Mouse (Mus musculus) megakaryocyte, adult 5-6 weeks (primary cell): ENCODE measurements around the gene Pafah1b1. TPM values are rescaled to one million over a fixed set of nuclear protein-coding genes. Genes with fewer than 3 reads are reported as not detected.

Experiments used
- ATAC-seq: 2 replicates; pipeline ENCODE4 v1.8.0; 2016; ENCODE audit warnings: mild to moderate bottlenecking, inconsistent platforms; ENCODE audit not compliant: poor library complexity, severe bottlenecking
- total RNA-seq, 2 experiments: library from RNA; stranded (forward) in 1 of 2; stranded (reverse) in 1 of 2; fragments of 153-499, 151-499 nt in 1 of 2; fragments of 221-1000, 200-1000 nt in 1 of 2; gene quantifications; 2 replicates each; pipeline versions ENCODE4 v1.2.3 to v1.2.4; 2015 to 2017

Pafah1b1 gene
- total RNA-seq (2015) (53.1 and 57.4 TPM in 2 replicates), total RNA-seq (2017) (58.7 and 64.4 TPM in 2 replicates)

DNA sequence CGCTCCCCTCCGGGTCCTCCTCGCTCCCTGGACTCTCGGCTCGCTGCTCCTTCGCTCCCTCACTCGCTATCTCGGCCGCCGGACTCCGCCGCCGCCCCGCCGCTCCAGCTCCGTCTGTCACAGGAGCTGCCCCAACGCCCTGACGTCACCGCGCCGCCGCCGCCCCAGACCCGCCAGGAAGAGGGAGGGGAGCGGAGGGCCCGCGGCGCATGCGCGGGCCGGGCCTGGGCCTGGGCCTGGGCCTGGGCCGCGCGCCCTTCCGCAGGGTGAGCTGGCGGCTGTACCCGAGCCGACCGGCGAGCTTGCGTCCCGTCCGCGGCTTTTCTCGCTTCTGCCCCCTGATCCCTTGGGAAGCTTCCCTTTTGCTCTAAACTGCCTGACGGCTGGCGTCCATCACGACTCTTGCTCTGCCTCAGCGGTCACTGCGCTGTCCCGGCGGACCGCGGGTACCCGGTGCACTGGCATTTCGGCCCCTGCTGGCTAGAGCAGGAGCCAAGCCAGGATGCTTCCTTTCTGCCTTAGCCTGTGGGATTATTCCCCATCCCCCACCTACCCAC, at the start of gene Pafah1b1:
Pafah1b1 (minus strand) TSS at position 436 of the 557 bp plus-strand sequence.
- peak; percentile 79 for ATAC-seq

GRCm38 (mm10) chr11:74772386-74772785, 47.9 kb upstream of the Pafah1b1 start:
- no peak for ATAC-seq

DNA sequence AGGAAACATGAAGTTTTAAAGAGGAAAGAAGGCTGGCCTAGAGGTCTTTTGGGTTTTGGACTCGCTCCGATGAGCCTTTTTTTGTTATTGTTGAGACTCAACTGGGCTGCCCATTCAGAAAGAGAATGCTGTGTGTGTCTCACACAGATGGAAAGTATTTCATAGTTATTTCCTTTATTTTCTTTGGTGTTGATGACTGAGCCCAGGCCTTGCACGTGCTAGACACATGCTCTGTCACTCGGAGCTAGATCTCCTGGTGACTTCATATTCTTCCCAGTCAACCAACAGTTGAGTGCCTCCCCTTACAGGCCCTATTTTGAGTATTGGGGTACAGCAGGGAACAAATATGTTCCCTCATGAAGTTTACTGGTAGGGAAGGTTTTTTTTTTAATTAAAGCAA, 47.2 kb upstream of the Pafah1b1 start:
- ATAC-seq, result no peak

- ATAC-seq, result peak; percentile 5
These were observed 46.8 kb upstream of the Pafah1b1 start for GRCm38 (mm10) chr11:74771234-74771633.

GRCm38 (mm10) chr11:74770595-74771207, 46.2 kb upstream of the Pafah1b1 start, which contains the start of gene Mettl16:
Gene Mettl16 (plus strand): TSS chr11:74770830.
- peak; percentile 97 for ATAC-seq

GRCm38 (mm10) chr11:74770037-74770436, 45.6 kb upstream of the Pafah1b1 start:
- no peak for ATAC-seq

DNA sequence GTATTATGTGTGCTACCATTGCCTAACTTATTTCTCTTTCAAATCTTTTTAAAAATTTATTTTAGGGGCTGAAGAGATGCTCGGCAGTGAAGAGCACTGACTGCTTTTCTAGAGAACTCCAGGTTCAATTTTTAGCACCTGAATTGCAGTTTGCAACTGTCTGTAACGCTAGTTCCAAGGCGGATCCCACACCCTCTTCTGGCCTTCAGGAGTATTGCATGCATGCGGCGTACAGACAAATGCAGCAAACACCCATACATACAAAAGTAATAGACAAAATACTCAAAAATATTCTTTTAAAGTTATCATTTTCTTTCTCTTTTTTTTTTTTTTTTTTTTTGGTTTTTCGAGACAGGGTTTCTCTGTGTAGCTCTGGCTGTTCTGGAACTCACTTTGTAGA, 43.6 kb upstream of the Pafah1b1 start:
- ATAC-seq, result 0 out of 2 replicates have a peak, but pooled peaks have one; percentile 28

DNA sequence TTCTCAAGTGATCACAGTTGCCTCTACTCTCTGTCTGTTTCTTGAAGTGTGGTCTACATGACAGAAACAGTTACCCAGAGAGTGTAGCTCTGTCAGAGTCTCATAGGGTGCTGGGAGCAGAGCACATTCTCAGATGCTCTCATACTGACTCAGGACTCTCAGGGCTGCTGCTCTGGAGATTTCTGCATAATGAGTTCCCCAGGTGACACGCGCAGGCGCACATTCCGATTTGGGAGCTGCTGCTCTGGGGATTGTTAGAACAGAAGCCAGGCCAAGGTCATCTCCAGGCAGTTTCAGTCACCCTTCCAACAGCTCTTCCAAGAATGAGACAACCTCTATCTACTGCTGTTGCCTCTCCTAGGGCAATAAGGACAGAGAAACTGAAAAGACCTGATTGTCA, 43.0 kb upstream of the Pafah1b1 start:
- no peak for ATAC-seq

DNA sequence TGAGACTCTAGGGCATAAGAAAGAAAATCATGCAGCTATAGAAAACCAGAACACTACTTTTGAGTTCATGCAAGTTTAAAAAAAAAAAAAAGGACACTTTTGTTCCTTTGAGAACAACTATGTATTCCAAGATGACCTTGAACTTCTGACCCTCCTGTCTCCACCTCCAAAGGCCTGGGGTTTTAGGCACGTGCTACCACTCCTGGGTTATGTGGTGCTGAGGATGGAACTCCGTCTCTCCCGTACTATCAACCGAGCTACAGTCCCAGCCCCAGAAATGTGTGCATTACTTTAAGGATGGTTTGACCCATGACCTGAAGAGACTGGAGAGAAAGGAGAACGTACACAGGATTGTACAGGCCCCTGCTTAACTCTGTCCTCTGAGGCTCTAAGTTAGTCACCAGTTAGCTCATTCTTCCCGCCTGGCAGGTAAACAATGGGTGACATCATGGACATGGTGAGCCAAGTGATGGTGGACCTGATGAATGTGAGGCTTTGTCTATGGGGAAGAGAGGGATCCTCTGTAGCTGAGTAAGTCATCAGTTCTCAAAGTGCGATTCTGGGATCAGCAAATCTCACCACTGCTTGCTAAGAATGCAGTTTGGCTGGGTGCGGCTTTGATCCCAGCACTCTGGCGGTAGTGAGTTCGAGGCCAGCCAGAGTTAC, 39.6 kb upstream of the Pafah1b1 start:
- ATAC-seq, result no peak

DNA sequence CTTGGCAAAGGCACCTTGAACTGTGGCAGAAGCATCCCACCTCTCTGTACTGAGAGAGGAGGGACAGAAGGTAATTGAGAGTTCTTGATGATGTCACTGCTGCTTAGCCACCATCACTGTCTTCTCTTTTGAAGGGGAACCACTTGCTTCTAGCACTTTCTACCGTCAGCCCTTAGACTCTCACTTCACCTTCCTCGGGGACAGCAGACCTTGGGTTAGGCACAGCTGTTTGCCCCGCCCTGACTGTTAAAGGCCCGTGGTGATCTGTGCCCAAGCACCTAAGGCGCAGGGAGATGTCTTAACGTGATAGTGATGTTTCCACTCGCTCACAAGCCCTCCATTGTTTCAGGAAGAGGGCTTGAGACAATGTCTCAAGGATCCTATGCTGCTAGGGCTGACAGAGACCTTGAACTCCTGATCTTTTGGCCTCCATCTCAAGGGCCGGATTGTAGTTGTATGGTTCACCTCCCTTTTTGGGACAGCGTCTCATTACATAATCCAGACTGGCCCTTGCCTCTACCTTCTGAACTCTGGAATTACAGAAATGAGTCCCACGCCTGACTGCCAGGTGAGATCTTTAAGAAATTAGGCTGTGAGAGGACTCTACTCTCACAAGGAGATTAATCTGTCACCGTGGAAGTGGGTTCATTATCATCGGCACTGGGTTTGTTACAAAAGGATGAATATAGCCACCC, 36.7 kb upstream of the Pafah1b1 start:
- no peak for ATAC-seq

DNA sequence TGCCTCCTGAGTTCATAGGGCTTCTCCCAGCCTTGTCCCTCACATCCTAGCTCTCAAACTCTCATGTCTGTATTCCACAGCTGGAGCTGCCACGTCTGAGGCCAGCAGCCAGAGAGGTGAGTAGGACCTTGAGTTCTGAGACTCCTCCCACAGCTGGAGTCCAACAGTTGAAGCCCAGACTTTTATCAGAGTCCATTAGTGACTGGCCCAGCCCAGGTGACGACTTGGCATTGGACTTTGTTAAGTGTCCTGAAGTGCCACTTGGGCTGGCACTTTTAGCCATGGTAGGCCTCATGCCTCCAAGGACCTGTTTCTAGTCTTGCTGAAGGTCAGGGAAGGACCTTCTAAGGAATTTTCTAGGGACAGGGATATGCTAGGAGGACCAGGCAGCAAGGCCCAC, 32.2 kb upstream of the Pafah1b1 start:
- ATAC-seq, result no peak

DNA sequence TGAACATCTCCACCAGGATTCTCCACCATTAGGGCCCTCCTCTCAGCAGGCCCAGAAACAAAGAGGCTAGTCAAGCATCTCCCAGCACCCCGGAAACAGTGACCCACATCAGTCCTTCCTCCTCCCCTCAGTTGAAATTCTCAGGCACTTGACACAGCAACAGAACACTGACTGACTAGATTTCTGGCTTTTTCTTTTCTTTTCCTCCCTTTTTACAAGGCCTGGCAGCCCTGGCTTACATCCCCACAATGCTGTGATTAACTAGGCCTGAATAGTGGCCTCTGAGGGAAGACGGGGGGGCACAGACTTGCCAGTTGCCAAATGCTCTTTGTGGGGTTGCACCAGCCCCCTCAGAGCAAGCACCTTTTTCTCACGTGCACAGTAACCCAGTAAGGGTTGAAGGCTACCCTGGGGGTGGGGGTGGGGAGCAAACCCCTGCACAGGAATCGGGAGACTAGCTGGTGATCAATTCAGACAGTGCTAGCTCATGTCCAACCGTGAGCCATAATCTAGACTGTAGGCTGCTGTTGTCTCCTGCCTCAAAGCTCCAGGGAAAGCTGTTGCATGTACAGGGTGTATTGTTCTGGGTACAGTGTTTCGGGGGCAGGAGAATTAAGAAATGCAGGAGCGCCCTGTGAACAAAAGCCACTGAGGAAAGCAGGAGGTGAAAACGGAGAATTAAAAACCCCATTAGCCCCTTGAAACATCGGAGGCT, 27.0 kb upstream of the Pafah1b1 start:
- ATAC-seq, result no peak

GRCm38 (mm10) chr11:74750662-74751351, 26.3 kb upstream of the Pafah1b1 start:
- no peak for ATAC-seq

- ATAC-seq, result no peak
These were observed 24.8 kb upstream of the Pafah1b1 start for GRCm38 (mm10) chr11:74749241-74749640.

GRCm38 (mm10) chr11:74748022-74748421, 23.6 kb upstream of the Pafah1b1 start:
- no peak for ATAC-seq

GRCm38 (mm10) chr11:74737861-74738260, 13.4 kb upstream of the Pafah1b1 start:
- no peak for ATAC-seq

- ATAC-seq, result no peak
These were observed 10.4 kb upstream of the Pafah1b1 start for GRCm38 (mm10) chr11:74734917-74735316.

DNA sequence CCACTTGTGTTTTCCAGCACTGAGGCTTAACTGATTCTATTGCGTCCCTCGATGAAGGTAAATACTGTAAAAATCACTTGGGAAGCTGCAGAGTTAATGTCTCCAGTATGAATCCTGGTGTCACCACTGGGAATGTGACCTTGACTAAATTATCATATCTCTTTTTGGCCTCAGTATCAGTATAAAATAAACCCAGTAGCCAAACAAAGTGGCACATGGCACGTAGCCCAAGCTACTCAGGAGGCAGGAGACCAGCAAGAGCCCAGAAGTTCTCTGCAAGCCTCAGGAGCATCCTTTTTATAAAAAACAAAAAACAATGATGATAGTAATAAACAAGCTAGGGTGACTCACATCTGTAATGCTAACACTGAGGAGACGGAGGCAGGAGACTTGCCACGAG, 711 bp upstream of the Pafah1b1 start:
- no peak for ATAC-seq

DNA sequence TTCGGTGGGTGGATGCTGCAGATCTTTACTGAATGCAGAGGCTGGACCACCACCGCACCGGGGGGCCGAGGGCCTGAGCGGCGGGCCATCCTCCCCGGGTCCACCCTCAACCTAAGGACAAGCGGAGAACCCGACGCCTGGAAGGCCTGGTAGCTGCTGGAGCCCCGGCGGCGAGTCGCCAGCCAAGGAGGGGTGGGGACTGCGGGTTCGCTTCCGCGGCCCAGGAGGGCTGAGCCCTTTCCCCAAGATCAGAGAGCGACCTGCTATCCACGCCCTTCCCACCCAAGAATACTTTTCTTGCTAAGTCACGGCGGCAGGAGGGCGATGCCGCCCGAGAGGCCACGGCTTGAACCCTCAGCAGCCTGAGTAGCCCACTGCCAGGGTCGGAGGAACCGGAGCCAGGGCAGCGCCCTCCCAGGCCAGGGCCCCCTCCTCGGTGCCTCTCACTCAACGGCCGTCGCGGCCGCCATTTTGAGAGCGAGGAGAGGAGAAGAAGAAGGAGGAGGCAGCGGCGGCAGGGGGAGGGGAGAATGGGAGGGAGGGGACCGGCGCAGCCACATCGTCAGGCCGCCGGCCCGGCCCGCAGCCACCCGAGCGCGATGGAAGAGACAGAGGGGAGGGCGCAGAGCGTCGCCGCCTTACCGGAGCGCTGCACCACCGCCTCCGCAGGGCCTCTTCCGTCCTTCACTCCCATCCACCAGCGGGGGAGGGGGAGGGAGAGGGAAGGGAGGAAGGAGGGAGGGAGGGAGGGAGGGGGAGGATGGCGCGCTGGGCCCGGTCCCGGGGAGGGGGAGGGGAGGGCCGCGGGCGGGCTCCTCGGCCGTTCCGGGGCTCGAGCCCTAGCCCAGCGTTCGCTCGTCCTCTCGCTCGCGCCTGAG, 874 bp downstream of the Pafah1b1 start:
- ATAC-seq, result peak; percentile 83
